Mouse (Mus musculus): ENCODE results near the gene Arl15. TPM values are rescaled to one million over a fixed set of nuclear protein-coding genes. Genes with fewer than 3 reads are reported as not detected.
A peak's percentile ranks its signal among the peaks of the same experiment; 100 is the strongest.

Gene Arl15
- polyA plus RNA-seq, 1 experiment from 2014 or later, result 8.7 TPM

- H3K4me3 ChIP-seq (ENCODE audit: low read depth, low read length), result no peak overlapping the region
- H3K9me3 ChIP-seq (ENCODE audit: control insufficient read depth, low read length), result no peaks in the 10 kb centered on the region
- 82% methylated on average over 4 of the region's 4 CpGs for WGBS
- DNase-seq (ENCODE audit: low spot score), result no peak
- no peak overlapping the region for H3K4me2 ChIP-seq
- no peak overlapping the region for H3K27ac ChIP-seq (ENCODE audit: low read depth, low read length)
- H3K27me3 ChIP-seq (replicated peaks; ENCODE audit: control insufficient read depth, insufficient read depth, low read length), result no peaks in the 10 kb centered on the region
- no peaks in the 10 kb centered on the region for H3K36me3 ChIP-seq (ENCODE audit: control insufficient read depth, insufficient read depth, low read length)
- no peak overlapping the region for H3K9ac ChIP-seq (ENCODE audit: low read depth, low read length)
- peaks cover 52% of the 10 kb centered on the region for H3K4me1 ChIP-seq (replicated peaks; ENCODE audit: control insufficient read depth, insufficient read depth, low read length)
- no peak for ATAC-seq (replicated peaks; ENCODE audit: low FRiP score)
Observed at GRCm38 (mm10) chr13:113856946-113857345, 62.6 kb downstream of the Arl15 start.

- no peaks in the 10 kb centered on the region for H3K9me3 ChIP-seq (ENCODE audit: control insufficient read depth, low read length)
- H3K4me2 ChIP-seq, result peak overlapping the region; percentile 74
- H3K4me1 ChIP-seq (replicated peaks; ENCODE audit: control insufficient read depth, insufficient read depth, low read length), result peaks cover 54% of the 10 kb centered on the region
- ATAC-seq (replicated peaks; ENCODE audit: low FRiP score), result peak; percentile 93
- H3K9ac ChIP-seq (ENCODE audit: low read depth, low read length), result peak overlapping the region; percentile 25; the same call in 1 of the 2 replicates
- 0 out of 2 replicates have a peak overlapping the region, but pooled peaks have one; percentile 21 for H3K4me3 ChIP-seq (ENCODE audit: low read depth, low read length)
- DNase-seq (ENCODE audit: low spot score), result no peak
- WGBS, result 41% methylated on average over 13 of the region's 13 CpGs
- no peaks in the 10 kb centered on the region for H3K36me3 ChIP-seq (ENCODE audit: control insufficient read depth, insufficient read depth, low read length)
- H3K27me3 ChIP-seq (replicated peaks; ENCODE audit: control insufficient read depth, insufficient read depth, low read length), result no peaks in the 10 kb centered on the region
- peak overlapping the region; percentile 90 for H3K27ac ChIP-seq (ENCODE audit: low read depth, low read length)
Observed at GRCm38 (mm10) chr13:113858667-113859391, 64.5 kb downstream of the Arl15 start.

- WGBS, result 59% methylated on average over 11 of the region's 11 CpGs
- Histone ChIP-seq H3K4me2 (peak overlapping the region; percentile 74), H3K27ac (ENCODE audit: low read depth, low read length) (peak overlapping the region; percentile 90), H3K36me3 (ENCODE audit: control insufficient read depth, insufficient read depth, low read length) (no peaks in the 10 kb centered on the region), H3K27me3 (replicated peaks; ENCODE audit: control insufficient read depth, insufficient read depth, low read length) (no peaks in the 10 kb centered on the region), H3K4me1 (replicated peaks; ENCODE audit: control insufficient read depth, insufficient read depth, low read length) (peaks cover 50% of the 10 kb centered on the region), H3K4me3 (ENCODE audit: low read depth, low read length) (0 out of 2 replicates have a peak overlapping the region, but pooled peaks have one; percentile 21), H3K9me3 (ENCODE audit: control insufficient read depth, low read length) (no peaks in the 10 kb centered on the region), H3K9ac (ENCODE audit: low read depth, low read length) (peak overlapping the region; percentile 25; the same call in 1 of the 2 replicates)
- ATAC-seq (replicated peaks; ENCODE audit: low FRiP score), result peak; percentile 71
- no peak for DNase-seq (ENCODE audit: low spot score)
Observed at GRCm38 (mm10) chr13:113859392-113859776, 65.1 kb downstream of the Arl15 start.

GRCm38 (mm10) chr13:113860816-113861215, 66.5 kb downstream of the Arl15 start:
- peak overlapping the region; percentile 58 for H3K27ac ChIP-seq (ENCODE audit: low read depth, low read length)
- WGBS, result 89% methylated on average over 4 of the region's 4 CpGs
- no peaks in the 10 kb centered on the region for H3K9me3 ChIP-seq (ENCODE audit: control insufficient read depth, low read length)
- H3K4me1 ChIP-seq (replicated peaks; ENCODE audit: control insufficient read depth, insufficient read depth, low read length), result peaks cover 45% of the 10 kb centered on the region
- DNase-seq (ENCODE audit: low spot score), result no peak
- H3K27me3 ChIP-seq (replicated peaks; ENCODE audit: control insufficient read depth, insufficient read depth, low read length), result no peaks in the 10 kb centered on the region
- H3K9ac ChIP-seq (ENCODE audit: low read depth, low read length), result peak overlapping the region; percentile 46; the same call in 1 of the 2 replicates
- H3K4me3 ChIP-seq (ENCODE audit: low read depth, low read length), result no peak overlapping the region
- no peaks in the 10 kb centered on the region for H3K36me3 ChIP-seq (ENCODE audit: control insufficient read depth, insufficient read depth, low read length)
- no peak for ATAC-seq (replicated peaks; ENCODE audit: low FRiP score)
- peak overlapping the region; percentile 29; the same call in 1 of the 2 replicates for H3K4me2 ChIP-seq

- no peaks in the 10 kb centered on the region for H3K9me3 ChIP-seq (ENCODE audit: control insufficient read depth, low read length)
- peak overlapping the region; percentile 58 for H3K27ac ChIP-seq (ENCODE audit: low read depth, low read length)
- H3K36me3 ChIP-seq (ENCODE audit: control insufficient read depth, insufficient read depth, low read length), result no peaks in the 10 kb centered on the region
- WGBS, result 67% methylated on average over 9 of the region's 9 CpGs
- H3K4me2 ChIP-seq, result peak overlapping the region; percentile 29; the same call in 1 of the 2 replicates
- peaks cover 44% of the 10 kb centered on the region for H3K4me1 ChIP-seq (replicated peaks; ENCODE audit: control insufficient read depth, insufficient read depth, low read length)
- no peaks in the 10 kb centered on the region for H3K27me3 ChIP-seq (replicated peaks; ENCODE audit: control insufficient read depth, insufficient read depth, low read length)
- H3K9ac ChIP-seq (ENCODE audit: low read depth, low read length), result peak overlapping the region; percentile 46; the same call in 1 of the 2 replicates
- ATAC-seq (replicated peaks; ENCODE audit: low FRiP score), result peak; percentile 55
- DNase-seq (ENCODE audit: low spot score), result no peak
- no peak overlapping the region for H3K4me3 ChIP-seq (ENCODE audit: low read depth, low read length)
Observed at GRCm38 (mm10) chr13:113861231-113861630, 66.9 kb downstream of the Arl15 start.

GRCm38 (mm10) chr13:113862951-113863350, 68.6 kb downstream of the Arl15 start:
- peaks cover 34% of the 10 kb centered on the region for H3K4me1 ChIP-seq (replicated peaks; ENCODE audit: control insufficient read depth, insufficient read depth, low read length)
- no peak for ATAC-seq (replicated peaks; ENCODE audit: low FRiP score)

GRCm38 (mm10) chr13:113863688-113864087, 69.4 kb downstream of the Arl15 start:
- H3K27me3 ChIP-seq (replicated peaks; ENCODE audit: control insufficient read depth, insufficient read depth, low read length), result no peaks in the 10 kb centered on the region
- ATAC-seq (replicated peaks; ENCODE audit: low FRiP score) (no peak), DNase-seq (ENCODE audit: low spot score) (no peak)
- H3K4me3 ChIP-seq (ENCODE audit: low read depth, low read length), result no peak overlapping the region
- H3K9ac ChIP-seq (ENCODE audit: low read depth, low read length), result no peak overlapping the region
- H3K27ac ChIP-seq (ENCODE audit: low read depth, low read length), result 0 out of 2 replicates have a peak overlapping the region, but pooled peaks have one; percentile 22
- no peaks in the 10 kb centered on the region for H3K9me3 ChIP-seq (ENCODE audit: control insufficient read depth, low read length)
- H3K4me2 ChIP-seq, result no peak overlapping the region
- 50% methylated on average over 10 of the region's 10 CpGs for WGBS
- H3K4me1 ChIP-seq (replicated peaks; ENCODE audit: control insufficient read depth, insufficient read depth, low read length), result peaks cover 29% of the 10 kb centered on the region
- H3K36me3 ChIP-seq (ENCODE audit: control insufficient read depth, insufficient read depth, low read length), result no peaks in the 10 kb centered on the region

More at GRCm38 (mm10) chr13:113862951-113863350, 68.6 kb downstream of the Arl15 start:
- H3K9ac ChIP-seq (ENCODE audit: low read depth, low read length), result no peak overlapping the region
- no peaks in the 10 kb centered on the region for H3K36me3 ChIP-seq (ENCODE audit: control insufficient read depth, insufficient read depth, low read length)
- no peak overlapping the region for H3K4me2 ChIP-seq
- no peaks in the 10 kb centered on the region for H3K9me3 ChIP-seq (ENCODE audit: control insufficient read depth, low read length)
- H3K27me3 ChIP-seq (replicated peaks; ENCODE audit: control insufficient read depth, insufficient read depth, low read length), result no peaks in the 10 kb centered on the region
- no peak overlapping the region for H3K4me3 ChIP-seq (ENCODE audit: low read depth, low read length)
- DNase-seq (ENCODE audit: low spot score), result no peak
- 86% methylated on average over 10 of the region's 10 CpGs for WGBS
- H3K27ac ChIP-seq (ENCODE audit: low read depth, low read length), result no peak overlapping the region

GRCm38 (mm10) chr13:113864278-113864677, 70.0 kb downstream of the Arl15 start:
- peaks cover 28% of the 10 kb centered on the region for H3K4me1 ChIP-seq (replicated peaks; ENCODE audit: control insufficient read depth, insufficient read depth, low read length)
- 69% methylated on average over 7 of the region's 7 CpGs for WGBS
- H3K9ac ChIP-seq (ENCODE audit: low read depth, low read length), result no peak overlapping the region
- no peak overlapping the region for H3K27ac ChIP-seq (ENCODE audit: low read depth, low read length)
- DNase-seq (ENCODE audit: low spot score) (no peak), ATAC-seq (replicated peaks; ENCODE audit: low FRiP score) (no peak)
- no peak overlapping the region for H3K4me3 ChIP-seq (ENCODE audit: low read depth, low read length)
- no peak overlapping the region for H3K4me2 ChIP-seq
- H3K27me3 ChIP-seq (replicated peaks; ENCODE audit: control insufficient read depth, insufficient read depth, low read length), result no peaks in the 10 kb centered on the region
- no peaks in the 10 kb centered on the region for H3K36me3 ChIP-seq (ENCODE audit: control insufficient read depth, insufficient read depth, low read length)
- no peaks in the 10 kb centered on the region for H3K9me3 ChIP-seq (ENCODE audit: control insufficient read depth, low read length)

GRCm38 (mm10) chr13:113864893-113865292, 70.6 kb downstream of the Arl15 start:
- no peak overlapping the region for H3K4me3 ChIP-seq (ENCODE audit: low read depth, low read length)
- DNase-seq (ENCODE audit: low spot score) (no peak), ATAC-seq (replicated peaks; ENCODE audit: low FRiP score) (peak; percentile 56)
- 55% methylated on average over 1 of the region's 1 CpGs for WGBS
- no peaks in the 10 kb centered on the region for H3K27me3 ChIP-seq (replicated peaks; ENCODE audit: control insufficient read depth, insufficient read depth, low read length)
- no peak overlapping the region for H3K9ac ChIP-seq (ENCODE audit: low read depth, low read length)
- H3K27ac ChIP-seq (ENCODE audit: low read depth, low read length), result no peak overlapping the region
- H3K4me2 ChIP-seq, result no peak overlapping the region
- H3K36me3 ChIP-seq (ENCODE audit: control insufficient read depth, insufficient read depth, low read length), result no peaks in the 10 kb centered on the region
- H3K4me1 ChIP-seq (replicated peaks; ENCODE audit: control insufficient read depth, insufficient read depth, low read length), result peaks cover 22% of the 10 kb centered on the region
- H3K9me3 ChIP-seq (ENCODE audit: control insufficient read depth, low read length), result no peaks in the 10 kb centered on the region

Measured in liver, embryonic 11.5 days (tissue).